Mouse (Mus musculus) 3134 (cell line): Measurements from ENCODE around the gene Cpeb2.

Source experiments
- DNase-seq: peaks from one replicate; pipeline ENCODE4 v3.0.0-alpha.2; 2011; ENCODE audit warnings: low spot score; ENCODE audit not compliant: insufficient read length; ENCODE audit errors: extremely low read depth

The Cpeb2 gene

DNA sequence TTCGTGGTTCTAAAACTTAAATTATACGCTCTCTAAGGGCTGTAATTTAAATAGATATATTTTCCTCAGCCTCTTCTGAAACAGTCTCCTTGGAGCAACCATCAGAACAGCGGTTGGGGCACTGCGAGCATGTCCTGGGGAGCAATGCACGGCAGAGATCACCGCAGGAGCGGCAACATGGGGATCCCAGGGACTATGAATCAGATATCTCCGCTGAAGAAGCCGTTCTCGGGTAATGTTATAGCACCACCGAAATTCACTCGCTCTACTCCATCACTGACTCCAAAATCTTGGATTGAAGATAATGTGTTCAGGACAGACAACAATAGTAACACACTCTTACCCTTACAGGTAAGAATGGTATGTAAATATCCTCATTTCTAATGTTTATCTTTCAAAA lies 4.3 kb downstream of the Cpeb2 start:
- DNase-seq = no peak

GRCm38 (mm10) chr5:43239141-43239835 lies 6.3 kb downstream of the Cpeb2 start:
- DNase-seq = no peak

DNA sequence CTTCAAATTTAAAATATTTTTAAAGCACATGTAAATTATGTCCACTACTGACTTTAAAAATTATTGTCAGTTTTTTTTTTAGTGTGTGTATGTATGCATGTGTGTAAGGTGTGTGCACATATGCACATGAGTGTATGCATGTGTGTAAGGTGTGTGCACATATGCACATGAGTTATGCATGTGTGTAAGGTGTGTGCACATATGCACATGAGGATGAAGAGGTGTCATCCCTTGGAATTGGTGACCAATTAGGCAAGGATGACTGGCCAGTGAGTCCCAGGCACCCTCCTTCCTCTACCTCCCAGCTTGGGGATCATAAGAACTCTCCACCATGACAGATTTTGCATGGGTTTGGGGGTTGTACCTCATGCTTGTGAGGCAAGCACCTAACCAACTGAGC lies 7.8 kb downstream of the Cpeb2 start:
- no peak for DNase-seq

DNA sequence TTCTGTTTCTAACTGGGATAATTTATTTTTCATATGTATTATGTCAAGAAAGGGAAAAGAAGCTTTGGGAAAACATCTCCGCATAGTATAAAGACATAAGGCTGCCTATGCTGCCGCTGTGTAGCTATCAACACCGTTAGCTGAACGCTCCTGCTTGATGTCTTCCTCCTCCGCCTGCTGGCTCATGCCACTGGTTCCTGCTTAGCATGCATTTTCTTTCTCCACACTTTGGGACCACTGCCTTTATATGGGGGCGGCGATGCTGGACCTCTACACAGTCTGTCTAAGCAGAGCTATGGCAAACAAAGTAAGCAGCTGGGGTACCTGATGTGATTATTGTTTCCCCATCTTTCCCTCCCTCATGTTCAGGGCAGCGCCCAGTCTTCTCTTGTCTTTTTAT lies 13.3 kb downstream of the Cpeb2 start:
- DNase-seq = no peak

- no peak for DNase-seq
Measured at GRCm38 (mm10) chr5:43246954-43247353, 14.0 kb downstream of the Cpeb2 start.

DNA sequence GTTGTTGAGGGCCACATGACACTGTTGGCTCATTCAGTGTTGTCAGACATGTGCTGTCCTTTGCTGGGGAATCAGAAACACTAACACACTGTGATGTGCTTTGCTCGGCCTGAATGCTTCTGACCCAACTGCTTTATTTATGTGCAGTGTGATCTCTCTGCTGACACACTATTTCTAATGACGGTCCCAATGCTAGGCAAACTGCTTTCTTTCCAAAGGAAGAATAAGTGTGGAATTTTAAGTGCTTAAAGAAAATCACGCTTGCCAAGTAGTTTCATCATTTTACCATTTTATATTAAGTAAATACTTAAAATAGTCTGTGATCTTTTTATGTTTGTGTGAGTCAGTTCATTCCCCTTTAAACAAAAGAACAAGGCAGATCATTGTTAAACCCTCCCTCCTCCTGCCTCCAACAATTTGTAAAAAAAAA lies 15.0 kb downstream of the Cpeb2 start:
- DNase-seq = peak; percentile 13

DNA sequence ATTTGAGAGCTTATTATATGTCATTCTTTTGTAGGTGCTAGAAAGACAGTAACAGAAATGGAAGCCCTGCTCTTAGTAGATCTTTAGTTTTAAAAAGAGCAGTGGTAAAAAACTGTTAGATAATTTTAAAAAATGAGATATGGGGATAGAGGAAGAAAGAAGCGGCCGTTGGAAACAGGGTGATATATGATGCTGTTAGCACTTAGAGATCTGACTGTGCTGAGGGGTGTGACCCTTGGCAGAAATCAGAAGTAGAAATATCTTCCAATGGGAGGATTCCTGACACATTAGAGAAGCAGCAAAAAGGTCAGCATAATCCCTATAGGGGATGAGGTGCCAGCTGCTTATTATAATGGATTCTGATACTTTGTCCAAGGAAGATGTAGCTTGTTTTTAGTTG lies 24.5 kb downstream of the Cpeb2 start:
- no peak for DNase-seq

GRCm38 (mm10) chr5:43258472-43259142 lies 25.6 kb downstream of the Cpeb2 start:
- DNase-seq = no peak

GRCm38 (mm10) chr5:43261814-43262213 lies 28.8 kb downstream of the Cpeb2 start:
- no peak for DNase-seq

- no peak for DNase-seq
Measured at GRCm38 (mm10) chr5:43263951-43264350, 31.0 kb downstream of the Cpeb2 start.

GRCm38 (mm10) chr5:43264696-43265095 lies 31.7 kb downstream of the Cpeb2 start:
- DNase-seq = no peak

GRCm38 (mm10) chr5:43277982-43278381 lies 45.0 kb downstream of the Cpeb2 start:
- no peak for DNase-seq

DNA sequence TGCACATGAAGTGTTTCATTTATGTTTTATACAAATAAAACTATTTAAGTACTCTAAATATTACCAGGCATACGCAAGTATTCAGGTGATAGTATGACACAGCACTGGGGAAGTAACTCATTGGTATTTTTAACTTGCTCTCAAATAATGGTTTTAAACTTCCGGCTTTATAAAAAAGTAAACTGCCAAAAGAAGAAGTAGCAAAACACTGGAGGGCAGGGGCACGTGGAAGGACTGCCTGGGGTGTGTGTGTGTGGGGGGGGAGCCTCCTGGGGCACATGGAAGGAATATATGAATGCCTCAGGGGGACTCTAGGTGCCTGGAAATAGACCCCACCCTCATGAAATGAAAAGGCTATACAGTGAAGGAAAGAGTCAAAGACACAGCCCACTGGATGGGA lies 46.8 kb downstream of the Cpeb2 start:
- DNase-seq = no peak

DNA sequence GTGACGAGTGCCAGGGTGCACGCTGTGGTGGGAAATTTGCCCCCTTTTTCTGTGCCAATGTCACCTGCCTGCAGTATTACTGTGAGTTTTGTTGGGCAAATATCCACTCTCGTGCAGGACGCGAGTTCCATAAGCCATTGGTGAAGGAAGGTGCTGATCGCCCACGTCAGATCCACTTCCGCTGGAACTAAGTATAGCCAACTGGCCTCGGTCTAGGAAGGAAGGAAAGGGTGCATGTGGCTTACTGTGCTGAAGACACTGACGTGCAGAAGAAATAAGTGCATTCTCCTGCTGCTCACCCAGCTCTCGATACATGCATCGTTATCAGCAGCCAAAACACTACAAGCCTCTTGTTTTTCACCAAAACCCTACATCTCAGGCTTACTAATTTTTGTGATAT lies 52.8 kb downstream of the Cpeb2 start:
- DNase-seq = no peak

- DNase-seq = no peak
Measured at GRCm38 (mm10) chr5:43289752-43290446, 56.9 kb downstream of the Cpeb2 start.

- DNase-seq = no peak
Measured at GRCm38 (mm10) chr5:43293136-43293535, 60.2 kb downstream of the Cpeb2 start.

DNA sequence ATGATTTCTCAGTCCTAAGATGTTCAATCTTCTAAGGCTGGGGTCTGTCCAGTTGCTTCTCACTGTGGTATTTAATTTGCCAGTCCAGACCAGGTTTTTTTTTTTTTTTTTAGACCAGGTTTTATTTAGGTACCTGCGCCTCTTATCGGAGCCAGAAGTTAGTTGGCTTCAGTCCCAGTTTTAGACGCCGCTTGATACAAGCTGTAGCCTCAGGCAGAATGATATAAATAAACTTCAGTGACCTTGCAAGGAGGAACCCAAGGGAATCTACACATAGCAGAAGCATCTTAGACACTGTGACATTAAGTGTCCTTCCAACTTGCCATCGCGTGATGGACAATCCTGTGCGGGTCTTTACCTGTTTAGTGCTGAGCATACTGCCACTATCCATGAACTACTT lies 64.5 kb downstream of the Cpeb2 start:
- DNase-seq = no peak

GRCm38 (mm10) chr5:43298975-43299374 lies 66.0 kb downstream of the Cpeb2 start:
- DNase-seq = no peak

DNA sequence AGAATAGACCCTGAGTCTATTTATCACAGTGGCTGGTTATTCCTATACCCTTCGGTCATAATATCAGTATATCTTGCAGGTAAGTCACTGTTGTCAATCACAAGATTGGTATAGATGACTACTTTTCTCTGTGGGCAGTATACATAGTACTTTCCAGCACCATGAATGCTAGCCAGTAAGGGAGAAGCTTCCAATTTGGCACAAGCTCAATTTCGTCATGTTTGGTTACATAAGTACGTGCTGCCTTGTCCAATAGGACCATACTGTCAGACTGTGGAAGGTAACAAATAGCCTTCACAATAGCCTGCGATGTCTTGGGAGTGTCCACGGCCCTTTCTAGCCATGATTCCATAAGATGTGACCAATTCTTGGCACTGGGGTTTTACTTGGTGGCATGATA lies 67.1 kb downstream of the Cpeb2 start:
- DNase-seq = no peak

GRCm38 (mm10) chr5:43300979-43301378 lies 68.0 kb downstream of the Cpeb2 start:
- DNase-seq = no peak

DNA sequence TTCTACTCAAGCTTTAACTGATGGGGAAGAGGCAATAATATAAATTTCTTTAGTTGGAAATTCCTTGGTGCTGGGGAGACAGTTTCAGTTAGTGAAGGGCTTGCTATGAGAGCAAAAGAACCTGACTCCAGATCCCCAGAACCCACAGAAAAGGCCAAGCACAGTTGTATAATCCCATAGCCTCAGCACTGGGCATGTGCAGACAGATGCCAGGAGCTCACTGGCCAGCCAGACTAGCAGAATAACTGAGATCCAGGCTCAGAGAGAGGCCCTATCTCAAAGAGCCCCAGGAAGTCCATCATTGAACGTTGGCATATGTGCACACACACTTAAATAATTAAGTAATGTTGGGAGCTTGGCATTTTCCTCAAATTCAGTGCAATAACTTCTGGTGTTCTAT lies 70.5 kb downstream of the Cpeb2 start:
- DNase-seq = no peak

GRCm38 (mm10) chr5:43305449-43305848 lies 72.5 kb downstream of the Cpeb2 start:
- DNase-seq = no peak
